Mouse (Mus musculus): ENCODE measurements at regions not wholly inside any gene's neighbourhood (a gene's known extent, or its start where the extent isn't known, plus 50 kb on each side); places are given as distances from the start of the nearest gene placed in this dataset.

DNA sequence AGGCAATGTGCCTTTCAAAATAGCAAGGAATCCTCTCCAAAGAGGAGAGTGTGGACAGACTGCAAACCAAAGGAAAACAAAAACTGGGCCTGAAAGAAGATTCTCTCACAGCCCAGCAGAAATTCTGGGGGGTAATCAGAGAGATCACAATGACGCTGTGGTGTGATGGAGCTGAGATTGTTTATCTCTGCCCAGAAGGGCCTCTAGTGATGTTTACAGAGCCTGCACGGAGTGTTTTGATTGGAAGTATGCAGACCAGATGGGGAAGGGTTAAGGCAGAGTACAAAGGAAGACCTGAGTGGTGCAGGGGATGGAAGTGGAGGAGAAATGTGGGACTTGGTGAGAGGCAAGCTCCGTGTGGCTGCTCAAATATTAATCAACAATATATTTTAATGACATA, 593.1 kb upstream of the Cdh11 start:
- no peaks in the 10 kb centered on the region for H3K36me3 ChIP-seq (ENCODE audit: control insufficient read depth, insufficient read depth, low read length)
- H3K9me3 ChIP-seq (ENCODE audit: control insufficient read depth, low read length), result no peaks in the 10 kb centered on the region
- ATAC-seq (ENCODE audit: low read depth) (no peak), DNase-seq (ENCODE audit: low spot score) (no peak)
- H3K4me2 ChIP-seq (ENCODE audit: low read depth, low read length), result no peak overlapping the region
- 24% methylated on average over 3 of the region's 3 CpGs for WGBS
- no peak overlapping the region for H3K27ac ChIP-seq (replicated peaks; ENCODE audit: low read depth, low read length)
- H3K4me3 ChIP-seq (ENCODE audit: low read depth, low read length), result no peak overlapping the region
- H3K9ac ChIP-seq (ENCODE audit: low read depth, low read length), result 0 out of 2 replicates have a peak overlapping the region, but pooled peaks have one; percentile 2
- peaks cover 12% of the 10 kb centered on the region for H3K4me1 ChIP-seq (ENCODE audit: control insufficient read depth, insufficient read depth, low read length)
- no peaks in the 10 kb centered on the region for H3K27me3 ChIP-seq (replicated peaks; ENCODE audit: control insufficient read depth, insufficient read depth, low read length)

GRCm38 (mm10) chr8:103381575-103381974, 596.1 kb upstream of the Cdh11 start:
- ATAC-seq (ENCODE audit: low read depth) (no peak), DNase-seq (ENCODE audit: low spot score) (no peak)
- Histone ChIP-seq H3K36me3 (ENCODE audit: control insufficient read depth, insufficient read depth, low read length) (no peaks in the 10 kb centered on the region), H3K27me3 (replicated peaks; ENCODE audit: control insufficient read depth, insufficient read depth, low read length) (no peaks in the 10 kb centered on the region), H3K4me3 (ENCODE audit: low read depth, low read length) (no peak overlapping the region), H3K4me1 (ENCODE audit: control insufficient read depth, insufficient read depth, low read length) (peaks cover 6% of the 10 kb centered on the region; the same call in 1 of the 2 replicates), H3K9me3 (ENCODE audit: control insufficient read depth, low read length) (no peaks in the 10 kb centered on the region), H3K27ac (replicated peaks; ENCODE audit: low read depth, low read length) (no peak overlapping the region), H3K4me2 (ENCODE audit: low read depth, low read length) (no peak overlapping the region), H3K9ac (ENCODE audit: low read depth, low read length) (no peak overlapping the region)
- WGBS, result 75% methylated on average over 3 of the region's 3 CpGs

DNA sequence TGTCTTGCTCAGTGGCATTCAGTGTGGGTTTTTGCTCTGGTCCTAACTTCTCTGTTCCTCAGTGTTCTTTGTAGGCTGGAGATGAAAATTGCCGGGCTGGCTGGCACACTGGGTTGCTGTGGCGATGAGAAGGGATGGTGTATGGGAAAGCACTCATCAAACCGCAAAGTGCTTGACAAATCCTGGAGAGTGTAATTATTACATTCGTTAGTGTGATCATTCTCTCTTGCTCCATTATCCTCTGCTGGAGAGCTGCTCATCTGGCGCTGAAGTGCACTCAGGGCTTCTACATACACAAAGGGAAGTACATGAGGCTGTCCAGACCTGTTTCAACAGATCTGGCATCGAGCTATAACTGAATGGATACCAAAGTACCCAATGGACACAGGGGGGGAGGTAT, 605.9 kb upstream of the Cdh11 start:
- H3K9ac ChIP-seq (ENCODE audit: low read depth, low read length), result no peak overlapping the region
- WGBS, result 80% methylated on average over 6 of the region's 6 CpGs
- no peak overlapping the region for H3K4me3 ChIP-seq (ENCODE audit: low read depth, low read length)
- no peaks in the 10 kb centered on the region for H3K4me1 ChIP-seq (ENCODE audit: control insufficient read depth, insufficient read depth, low read length)
- H3K27ac ChIP-seq (replicated peaks; ENCODE audit: low read depth, low read length), result no peak overlapping the region
- ATAC-seq (ENCODE audit: low read depth) (no peak), DNase-seq (ENCODE audit: low spot score) (no peak)
- H3K9me3 ChIP-seq (ENCODE audit: control insufficient read depth, low read length), result no peaks in the 10 kb centered on the region
- H3K27me3 ChIP-seq (replicated peaks; ENCODE audit: control insufficient read depth, insufficient read depth, low read length), result no peaks in the 10 kb centered on the region
- H3K36me3 ChIP-seq (ENCODE audit: control insufficient read depth, insufficient read depth, low read length), result no peaks in the 10 kb centered on the region
- no peak overlapping the region for H3K4me2 ChIP-seq (ENCODE audit: low read depth, low read length)

GRCm38 (mm10) chr8:103395316-103395715, 609.9 kb upstream of the Cdh11 start:
- no peaks in the 10 kb centered on the region for H3K27me3 ChIP-seq (replicated peaks; ENCODE audit: control insufficient read depth, insufficient read depth, low read length)
- H3K36me3 ChIP-seq (ENCODE audit: control insufficient read depth, insufficient read depth, low read length), result no peaks in the 10 kb centered on the region
- ATAC-seq (ENCODE audit: low read depth), result no peak
- H3K4me2 ChIP-seq (ENCODE audit: low read depth, low read length), result no peak overlapping the region
- H3K4me1 ChIP-seq (ENCODE audit: control insufficient read depth, insufficient read depth, low read length), result peaks cover 10% of the 10 kb centered on the region; the same call in 1 of the 2 replicates
- no peak for DNase-seq (ENCODE audit: low spot score)
- 0 out of 2 replicates have a peak, but pooled peaks cover 4% of the 10 kb centered on the region for H3K9me3 ChIP-seq (ENCODE audit: control insufficient read depth, low read length)
- no peak overlapping the region for H3K9ac ChIP-seq (ENCODE audit: low read depth, low read length)
- H3K4me3 ChIP-seq (ENCODE audit: low read depth, low read length), result no peak overlapping the region
- WGBS, result 33% methylated on average over 4 of the region's 4 CpGs
- no peak overlapping the region for H3K27ac ChIP-seq (replicated peaks; ENCODE audit: low read depth, low read length)

- no peaks in the 10 kb centered on the region for H3K27me3 ChIP-seq (replicated peaks; ENCODE audit: control insufficient read depth, insufficient read depth, low read length)
- H3K9me3 ChIP-seq (ENCODE audit: control insufficient read depth, low read length), result 0 out of 2 replicates have a peak, but pooled peaks cover 4% of the 10 kb centered on the region
- peak; percentile 71; the same call in 1 of the 2 replicates for ATAC-seq (ENCODE audit: low read depth)
- H3K36me3 ChIP-seq (ENCODE audit: control insufficient read depth, insufficient read depth, low read length), result no peaks in the 10 kb centered on the region
- H3K4me2 ChIP-seq (ENCODE audit: low read depth, low read length), result no peak overlapping the region
- H3K4me1 ChIP-seq (ENCODE audit: control insufficient read depth, insufficient read depth, low read length), result peaks cover 10% of the 10 kb centered on the region; the same call in 1 of the 2 replicates
- H3K4me3 ChIP-seq (ENCODE audit: low read depth, low read length), result no peak overlapping the region
- peak; percentile 77 for DNase-seq (ENCODE audit: low spot score)
- WGBS, result 26% methylated on average over 3 of the region's 3 CpGs
- no peak overlapping the region for H3K9ac ChIP-seq (ENCODE audit: low read depth, low read length)
- H3K27ac ChIP-seq (replicated peaks; ENCODE audit: low read depth, low read length), result peak overlapping the region; percentile 4; the same call in 1 of the 2 replicates
Measured at GRCm38 (mm10) chr8:103398179-103398578, 612.7 kb upstream of the Cdh11 start.

DNA sequence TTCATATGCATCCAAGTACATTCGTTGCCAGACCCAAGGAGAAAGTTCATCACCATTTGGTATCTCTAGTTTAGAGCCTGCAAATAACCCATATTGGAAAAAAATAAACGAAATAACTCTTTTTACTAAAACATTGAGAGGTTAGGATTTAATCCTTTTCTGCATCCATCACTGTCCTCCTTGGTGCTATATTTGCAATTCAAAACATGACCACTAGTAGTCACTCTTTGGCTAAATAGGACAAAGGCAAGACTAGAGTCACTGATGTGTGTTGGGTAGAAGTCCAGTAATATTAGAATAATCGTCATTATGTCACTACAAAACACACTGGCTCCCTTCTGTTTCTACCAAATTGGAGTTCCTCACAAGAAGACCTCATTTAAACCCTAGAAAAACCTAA, 614.0 kb upstream of the Cdh11 start:
- Histone ChIP-seq H3K4me1 (ENCODE audit: control insufficient read depth, insufficient read depth, low read length) (peaks cover 10% of the 10 kb centered on the region; the same call in 1 of the 2 replicates), H3K4me2 (ENCODE audit: low read depth, low read length) (no peak overlapping the region), H3K4me3 (ENCODE audit: low read depth, low read length) (no peak overlapping the region), H3K27me3 (replicated peaks; ENCODE audit: control insufficient read depth, insufficient read depth, low read length) (no peaks in the 10 kb centered on the region), H3K9ac (ENCODE audit: low read depth, low read length) (no peak overlapping the region), H3K36me3 (ENCODE audit: control insufficient read depth, insufficient read depth, low read length) (no peaks in the 10 kb centered on the region), H3K9me3 (ENCODE audit: control insufficient read depth, low read length) (0 out of 2 replicates have a peak, but pooled peaks cover 4% of the 10 kb centered on the region), H3K27ac (replicated peaks; ENCODE audit: low read depth, low read length) (no peak overlapping the region)
- ATAC-seq (ENCODE audit: low read depth) (no peak), DNase-seq (ENCODE audit: low spot score) (no peak)
- 90% methylated on average over 3 of the region's 3 CpGs for WGBS

- ATAC-seq (ENCODE audit: low read depth) (no peak), DNase-seq (ENCODE audit: low spot score) (no peak)
- Histone ChIP-seq H3K4me3 (ENCODE audit: low read depth, low read length) (no peak overlapping the region), H3K27me3 (replicated peaks; ENCODE audit: control insufficient read depth, insufficient read depth, low read length) (no peaks in the 10 kb centered on the region), H3K36me3 (ENCODE audit: control insufficient read depth, insufficient read depth, low read length) (no peaks in the 10 kb centered on the region), H3K4me1 (ENCODE audit: control insufficient read depth, insufficient read depth, low read length) (peaks cover 10% of the 10 kb centered on the region; the same call in 1 of the 2 replicates), H3K9me3 (ENCODE audit: control insufficient read depth, low read length) (0 out of 2 replicates have a peak, but pooled peaks cover 4% of the 10 kb centered on the region), H3K9ac (ENCODE audit: low read depth, low read length) (no peak overlapping the region), H3K4me2 (ENCODE audit: low read depth, low read length) (no peak overlapping the region), H3K27ac (replicated peaks; ENCODE audit: low read depth, low read length) (no peak overlapping the region)
- WGBS, result 61% methylated on average over 1 of the region's 1 CpGs
Measured at GRCm38 (mm10) chr8:103400143-103400542, 614.7 kb upstream of the Cdh11 start.

DNA sequence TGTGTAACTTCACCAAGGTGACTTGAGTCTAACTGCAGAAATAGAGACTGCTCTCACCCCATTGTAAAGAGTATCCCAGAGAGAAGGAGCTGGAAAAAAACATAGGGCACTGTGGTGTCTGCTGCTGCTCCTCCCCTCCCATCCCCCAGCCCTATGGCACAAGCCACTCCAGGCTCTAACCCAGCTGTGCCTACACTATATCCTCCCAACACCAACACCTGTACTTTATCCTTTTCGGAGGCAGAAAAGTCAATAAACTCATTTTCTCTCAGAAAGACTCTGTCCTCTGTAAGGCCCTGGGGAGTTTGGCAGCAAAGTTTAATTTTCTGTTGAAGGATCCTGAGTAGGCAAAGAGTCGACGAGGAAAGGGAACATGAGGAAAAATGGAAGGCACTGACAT, 617.3 kb upstream of the Cdh11 start:
- Histone ChIP-seq H3K4me2 (ENCODE audit: low read depth, low read length) (no peak overlapping the region), H3K9ac (ENCODE audit: low read depth, low read length) (no peak overlapping the region), H3K4me3 (ENCODE audit: low read depth, low read length) (no peak overlapping the region), H3K9me3 (ENCODE audit: control insufficient read depth, low read length) (0 out of 2 replicates have a peak, but pooled peaks cover 4% of the 10 kb centered on the region), H3K27me3 (replicated peaks; ENCODE audit: control insufficient read depth, insufficient read depth, low read length) (no peaks in the 10 kb centered on the region), H3K36me3 (ENCODE audit: control insufficient read depth, insufficient read depth, low read length) (no peaks in the 10 kb centered on the region), H3K4me1 (ENCODE audit: control insufficient read depth, insufficient read depth, low read length) (peaks cover 9% of the 10 kb centered on the region; the same call in 1 of the 2 replicates), H3K27ac (replicated peaks; ENCODE audit: low read depth, low read length) (no peak overlapping the region)
- no peak for ATAC-seq (ENCODE audit: low read depth)
- no peak for DNase-seq (ENCODE audit: low spot score)
- 66% methylated on average over 3 of the region's 3 CpGs for WGBS

DNA sequence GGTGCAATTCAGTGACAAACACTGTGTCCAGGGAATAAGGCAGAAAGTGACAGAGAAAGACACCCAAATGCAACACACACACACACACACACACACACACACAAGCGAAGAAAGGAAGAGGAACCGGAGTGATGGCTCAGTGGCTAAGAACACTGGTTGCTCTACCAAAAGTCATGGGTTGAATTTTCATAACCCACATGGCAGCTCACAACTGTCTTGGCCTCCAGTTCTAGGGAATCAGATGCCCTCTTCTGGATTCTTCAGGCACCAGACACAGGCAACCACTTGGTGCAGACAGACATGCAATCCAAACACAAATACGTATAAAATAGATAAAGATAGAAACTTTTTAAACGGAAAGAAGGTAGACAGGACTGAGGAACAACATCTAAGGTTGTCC, 618.4 kb upstream of the Cdh11 start:
- 93% methylated on average over 4 of the region's 4 CpGs for WGBS
- H3K4me2 ChIP-seq (ENCODE audit: low read depth, low read length), result no peak overlapping the region
- no peak overlapping the region for H3K9ac ChIP-seq (ENCODE audit: low read depth, low read length)
- ATAC-seq (ENCODE audit: low read depth) (no peak), DNase-seq (ENCODE audit: low spot score) (no peak)
- H3K4me3 ChIP-seq (ENCODE audit: low read depth, low read length), result no peak overlapping the region
- H3K27ac ChIP-seq (replicated peaks; ENCODE audit: low read depth, low read length), result no peak overlapping the region
- peaks cover 7% of the 10 kb centered on the region for H3K4me1 ChIP-seq (ENCODE audit: control insufficient read depth, insufficient read depth, low read length)
- no peaks in the 10 kb centered on the region for H3K36me3 ChIP-seq (ENCODE audit: control insufficient read depth, insufficient read depth, low read length)
- H3K9me3 ChIP-seq (ENCODE audit: control insufficient read depth, low read length), result 0 out of 2 replicates have a peak, but pooled peaks cover 4% of the 10 kb centered on the region
- H3K27me3 ChIP-seq (replicated peaks; ENCODE audit: control insufficient read depth, insufficient read depth, low read length), result no peaks in the 10 kb centered on the region
